Mouse (Mus musculus): Measurements from ENCODE around the gene Cks1b. TPM values are rescaled to one million over a fixed set of nuclear protein-coding genes. Genes with fewer than 3 reads are reported as not detected.
A peak's percentile ranks its signal among the peaks of the same experiment; 100 is the strongest.

The Cks1b gene
- polyA plus RNA-seq (2015; fragmentation: Nextera tagmentation; extraction: Ambion mirVana) = 210 and 229 TPM in 2 replicates

DNA sequence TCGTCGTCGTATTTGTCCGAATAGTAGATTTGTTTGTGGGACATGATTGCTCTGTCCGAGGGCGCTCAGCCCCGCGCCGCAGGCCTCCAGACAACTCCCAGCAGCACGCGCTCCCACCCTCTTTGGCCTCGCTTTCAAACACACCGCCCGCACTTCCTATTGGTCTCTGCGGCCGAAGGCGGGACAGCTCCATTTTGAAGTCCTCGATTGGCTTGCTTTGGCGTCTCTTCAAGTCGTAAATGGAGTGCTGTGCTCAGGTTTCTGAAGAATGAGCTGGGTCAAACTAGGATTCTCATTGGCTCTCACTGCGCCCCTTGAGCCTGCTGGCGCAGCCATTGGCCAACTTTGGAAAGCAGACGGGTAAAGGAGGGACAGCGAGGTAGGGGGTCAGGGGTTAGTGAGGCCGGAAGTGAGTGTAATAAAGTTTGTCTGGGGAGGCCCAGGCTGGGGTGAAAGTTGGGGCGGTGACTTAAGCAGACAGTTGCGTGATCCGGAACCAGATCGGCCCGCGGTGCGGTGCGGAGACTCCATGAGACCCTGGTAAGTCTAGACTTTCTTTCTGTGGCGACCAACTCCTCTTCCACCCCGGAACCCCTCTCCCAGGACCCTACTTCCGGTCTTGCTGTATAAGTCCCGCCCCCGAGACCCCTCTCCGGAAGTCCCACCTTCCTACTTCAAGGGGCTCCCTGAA lies at the start of gene Cks1b, which contains the start of gene Shc1:
TSS of gene Cks1b (minus strand) at position 214 of the 691 bp plus-strand sequence.
TSS of gene Shc1 (plus strand) at position 274 of the 691 bp plus-strand sequence.
- Histone ChIP-seq H3K4me1 (replicated peaks) (peaks cover 57% of the 10 kb centered on the region), H3K4me3 (replicated peaks) (peak within 1 kb of the TSS; percentile 85), H3K9ac (peak within 1 kb of the TSS; percentile 81), H3K9me3 (replicated peaks) (no peaks in the 10 kb centered on the region), H3K36me3 (replicated peaks) (peaks cover 44% of the 10 kb centered on the region), H3K27me3 (no peaks in the 10 kb centered on the region), H3K4me2 (peak within 1 kb of the TSS; percentile 95), H3K27ac (replicated peaks) (peak within 1 kb of the TSS; percentile 98)
- peak; percentile 91 for ATAC-seq (ENCODE audit: insufficient read depth)
- WGBS (ENCODE audit: insufficient replicate concordance) = 0% methylated on average over 39 of the region's 39 CpGs

GRCm38 (mm10) chr3:89458965-89459807 lies 41.0 kb upstream of the Cks1b start:
- Histone ChIP-seq H3K9me3 (replicated peaks) (no peaks in the 10 kb centered on the region), H3K4me3 (replicated peaks) (peak overlapping the region; percentile 74)

GRCm38 (mm10) chr3:89458372-89458964 lies 40.3 kb upstream of the Cks1b start:
- 39% methylated on average over 13 of the region's 13 CpGs for WGBS (ENCODE audit: insufficient replicate concordance)
- peak overlapping the region; percentile 74 for H3K4me3 ChIP-seq (replicated peaks)
- peaks cover 38% of the 10 kb centered on the region for H3K4me1 ChIP-seq (replicated peaks)
- peak overlapping the region; percentile 91 for H3K4me2 ChIP-seq
- H3K9ac ChIP-seq = 0 out of 2 replicates have a peak overlapping the region, but pooled peaks have one; percentile 2
- H3K36me3 ChIP-seq (replicated peaks) = no peaks in the 10 kb centered on the region
- H3K27me3 ChIP-seq = no peaks in the 10 kb centered on the region
- peak overlapping the region; percentile 85 for H3K27ac ChIP-seq (replicated peaks)
- peak; percentile 70 for ATAC-seq (ENCODE audit: insufficient read depth)
- H3K9me3 ChIP-seq (replicated peaks) = no peaks in the 10 kb centered on the region

More at GRCm38 (mm10) chr3:89458965-89459807, 41.0 kb upstream of the Cks1b start:
- Histone ChIP-seq H3K4me1 (replicated peaks) (peaks cover 38% of the 10 kb centered on the region), H3K27ac (replicated peaks) (peak overlapping the region; percentile 85), H3K9ac (peak overlapping the region; percentile 69), H3K36me3 (replicated peaks) (no peaks in the 10 kb centered on the region), H3K4me2 (peak overlapping the region; percentile 91), H3K27me3 (no peaks in the 10 kb centered on the region)
- ATAC-seq (ENCODE audit: insufficient read depth) = peak; percentile 85
- WGBS (ENCODE audit: insufficient replicate concordance) = under 1% methylated on average over 34 of the region's 36 CpGs

GRCm38 (mm10) chr3:89456726-89457665 lies 38.8 kb upstream of the Cks1b start:
- no peaks in the 10 kb centered on the region for H3K27me3 ChIP-seq
- 0 out of 2 replicates have a peak overlapping the region, but pooled peaks have one; percentile 8 for H3K4me3 ChIP-seq (replicated peaks)
- no peaks in the 10 kb centered on the region for H3K9me3 ChIP-seq (replicated peaks)
- peaks cover 38% of the 10 kb centered on the region for H3K4me1 ChIP-seq (replicated peaks)
- peak overlapping the region; percentile 58 for H3K4me2 ChIP-seq
- ATAC-seq (ENCODE audit: insufficient read depth) = peak; percentile 13; the same call in 1 of the 2 replicates
- WGBS (ENCODE audit: insufficient replicate concordance) = 30% methylated on average over 10 of the region's 10 CpGs
- 0 out of 2 replicates have a peak overlapping the region, but pooled peaks have one; percentile 18 for H3K9ac ChIP-seq
- no peaks in the 10 kb centered on the region for H3K36me3 ChIP-seq (replicated peaks)
- 0 out of 2 replicates have a peak overlapping the region, but pooled peaks have one; percentile 24 for H3K27ac ChIP-seq (replicated peaks)

DNA sequence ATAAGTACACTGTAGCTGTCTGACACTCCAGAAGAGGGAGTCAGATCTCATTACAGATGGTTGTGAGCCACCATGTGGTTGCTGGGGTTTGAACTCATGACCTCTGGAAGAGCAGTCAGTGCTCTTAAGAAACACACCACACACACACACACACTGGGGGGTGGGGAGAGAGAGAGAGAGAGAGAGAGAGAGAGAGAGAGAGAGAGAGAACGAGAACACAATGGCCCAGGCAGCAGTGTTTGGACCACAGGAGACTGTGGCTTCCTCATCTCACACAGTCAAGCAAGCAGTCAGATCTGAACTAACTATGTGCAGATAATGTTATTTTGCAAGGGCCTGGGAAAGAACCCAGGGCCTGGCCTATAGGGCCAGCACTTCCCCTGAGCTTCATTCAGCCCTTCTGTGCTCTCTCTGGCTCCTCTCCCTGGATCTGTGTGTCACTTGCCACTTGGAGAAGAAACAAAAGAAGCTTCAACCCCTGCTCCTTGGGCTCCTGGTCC lies 37.7 kb upstream of the Cks1b start:
- ATAC-seq (ENCODE audit: insufficient read depth) = no peak
- H3K36me3 ChIP-seq (replicated peaks) = no peaks in the 10 kb centered on the region
- H3K9me3 ChIP-seq (replicated peaks) = no peaks in the 10 kb centered on the region
- H3K4me2 ChIP-seq = no peak overlapping the region
- no peaks in the 10 kb centered on the region for H3K27me3 ChIP-seq
- WGBS (ENCODE audit: insufficient replicate concordance) = 43% methylated on average over 1 of the region's 1 CpGs
- no peak overlapping the region for H3K9ac ChIP-seq
- no peak overlapping the region for H3K27ac ChIP-seq (replicated peaks)
- no peak overlapping the region for H3K4me3 ChIP-seq (replicated peaks)
- peaks cover 44% of the 10 kb centered on the region for H3K4me1 ChIP-seq (replicated peaks)

DNA sequence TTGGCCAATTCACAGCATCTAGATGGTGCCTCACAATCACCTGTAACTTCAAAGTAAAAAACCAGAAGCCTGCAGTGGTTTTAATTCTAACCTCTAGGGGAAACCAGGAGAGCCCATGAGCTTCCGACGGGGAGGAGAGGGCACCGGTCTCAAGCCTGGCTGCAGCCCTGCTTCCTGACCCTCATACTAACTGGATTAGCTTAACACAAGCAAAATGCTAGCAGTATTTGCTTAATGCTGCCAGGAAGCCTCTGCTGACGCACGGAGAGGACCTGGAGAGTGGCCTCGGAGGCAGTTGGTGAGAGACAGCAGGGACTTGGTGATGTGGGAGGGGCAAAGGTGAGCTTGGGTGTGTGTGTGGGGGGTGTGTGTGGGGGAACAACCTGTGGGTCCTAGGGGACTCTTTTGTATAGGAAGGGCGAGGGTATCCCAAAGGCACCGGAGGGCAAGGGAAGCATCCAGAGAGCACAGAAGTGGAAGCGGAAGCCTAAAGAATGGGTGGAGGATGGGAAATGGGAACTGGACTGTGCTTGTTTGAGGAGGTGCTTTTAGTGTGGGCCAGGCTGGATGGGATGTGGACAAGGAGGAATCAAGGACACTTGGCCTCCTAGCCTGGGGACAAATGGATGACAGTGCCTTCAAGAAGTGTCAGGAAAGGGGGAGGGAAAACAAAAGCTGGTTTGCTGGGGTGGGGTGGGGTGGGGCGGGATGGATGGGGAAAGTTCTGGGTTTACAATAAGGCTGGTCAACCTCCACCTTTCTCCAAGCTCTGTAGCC lies 36.4 kb upstream of the Cks1b start, which contains the start of gene Pmvk:
TSS of gene Pmvk (plus strand) at position 141 of the 777 bp plus-strand sequence.
- Histone ChIP-seq H3K4me2 (no peak within 1 kb of the TSS), H3K9me3 (replicated peaks) (no peaks in the 10 kb centered on the region), H3K27me3 (no peaks in the 10 kb centered on the region), H3K4me1 (replicated peaks) (peaks cover 42% of the 10 kb centered on the region), H3K36me3 (replicated peaks) (no peaks in the 10 kb centered on the region), H3K27ac (replicated peaks) (no peak within 1 kb of the TSS), H3K4me3 (replicated peaks) (no peak within 1 kb of the TSS), H3K9ac (no peak within 1 kb of the TSS)
- WGBS (ENCODE audit: insufficient replicate concordance) = 67% methylated on average over 10 of the region's 10 CpGs
- no peak for ATAC-seq (ENCODE audit: insufficient read depth)

GRCm38 (mm10) chr3:89451916-89452315 lies 33.7 kb upstream of the Cks1b start:
- Histone ChIP-seq H3K4me3 (replicated peaks) (no peak overlapping the region), H3K4me1 (replicated peaks) (peaks cover 34% of the 10 kb centered on the region), H3K9me3 (replicated peaks) (no peaks in the 10 kb centered on the region), H3K9ac (no peak overlapping the region), H3K27me3 (no peaks in the 10 kb centered on the region), H3K36me3 (replicated peaks) (no peaks in the 10 kb centered on the region), H3K27ac (replicated peaks) (no peak overlapping the region), H3K4me2 (no peak overlapping the region)
- ATAC-seq (ENCODE audit: insufficient read depth) = no peak
- WGBS (ENCODE audit: insufficient replicate concordance) = 69% methylated on average over 1 of the region's 1 CpGs

- Histone ChIP-seq H3K36me3 (replicated peaks) (0 out of 2 replicates have a peak, but pooled peaks cover 4% of the 10 kb centered on the region), H3K27me3 (no peaks in the 10 kb centered on the region), H3K27ac (replicated peaks) (peak overlapping the region; percentile 58), H3K4me1 (replicated peaks) (peaks cover 30% of the 10 kb centered on the region), H3K9ac (peak overlapping the region; percentile 27; the same call in 1 of the 2 replicates), H3K4me2 (peak overlapping the region; percentile 54), H3K4me3 (replicated peaks) (peak overlapping the region; percentile 22), H3K9me3 (replicated peaks) (no peaks in the 10 kb centered on the region)
- 11% methylated on average over 7 of the region's 7 CpGs for WGBS (ENCODE audit: insufficient replicate concordance)
- peak; percentile 73 for ATAC-seq (ENCODE audit: insufficient read depth)
These were observed 31.4 kb upstream of the Cks1b start for GRCm38 (mm10) chr3:89449541-89449940.

DNA sequence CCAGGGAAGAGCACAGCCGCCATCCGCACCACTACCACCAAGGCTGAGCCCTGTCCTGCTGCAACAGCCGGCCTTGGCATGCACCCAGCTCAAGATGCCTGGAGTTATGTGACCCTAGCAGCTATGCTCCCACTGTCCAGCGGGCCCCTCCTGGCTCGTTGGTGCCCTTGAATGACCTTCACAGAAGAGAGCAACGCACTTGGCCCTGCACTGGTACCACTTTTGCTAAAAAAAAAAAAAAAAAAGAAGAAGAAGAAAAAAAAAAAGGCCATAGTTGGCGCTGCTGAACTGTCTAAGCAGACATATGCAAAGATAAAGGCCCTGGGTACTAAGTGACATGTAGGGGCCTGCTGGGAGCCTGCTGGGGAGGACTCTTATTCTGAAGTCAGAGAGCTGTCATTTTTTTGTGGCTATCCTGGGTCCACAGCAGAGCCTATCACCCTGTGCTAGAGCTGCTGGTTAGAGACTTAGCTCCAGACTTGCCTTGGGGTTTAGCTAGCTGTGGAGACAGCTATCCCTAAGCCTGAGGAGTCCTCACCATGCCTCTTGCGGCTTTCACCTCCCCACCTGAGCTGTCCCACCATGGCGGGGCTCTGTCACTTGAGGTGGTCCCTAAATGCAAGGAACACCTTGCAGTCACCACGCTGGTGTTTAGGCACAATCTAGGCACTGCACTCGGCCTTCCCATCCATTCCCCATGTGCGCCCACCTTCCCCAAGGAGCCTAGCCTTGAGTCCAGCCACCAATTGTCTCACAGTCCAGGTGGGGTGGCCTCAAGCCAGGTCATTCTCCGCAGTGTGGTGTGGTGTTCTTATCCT lies 30.7 kb upstream of the Cks1b start:
- Histone ChIP-seq H3K4me1 (replicated peaks) (peaks cover 30% of the 10 kb centered on the region), H3K4me3 (replicated peaks) (peak overlapping the region; percentile 22)

More for the DNA sequence above, 30.7 kb upstream of the Cks1b start:
- Histone ChIP-seq H3K27ac (replicated peaks) (peak overlapping the region; percentile 58), H3K36me3 (replicated peaks) (0 out of 2 replicates have a peak, but pooled peaks cover 4% of the 10 kb centered on the region), H3K9me3 (replicated peaks) (no peaks in the 10 kb centered on the region), H3K27me3 (no peaks in the 10 kb centered on the region), H3K9ac (peak overlapping the region; percentile 27; the same call in 1 of the 2 replicates), H3K4me2 (peak overlapping the region; percentile 54)
- ATAC-seq (ENCODE audit: insufficient read depth) = peak; percentile 79
- 35% methylated on average over 13 of the region's 13 CpGs for WGBS (ENCODE audit: insufficient replicate concordance)
